Mouse (Mus musculus): Measurements from ENCODE around the gene Fam196b.

The Fam196b gene

DNA sequence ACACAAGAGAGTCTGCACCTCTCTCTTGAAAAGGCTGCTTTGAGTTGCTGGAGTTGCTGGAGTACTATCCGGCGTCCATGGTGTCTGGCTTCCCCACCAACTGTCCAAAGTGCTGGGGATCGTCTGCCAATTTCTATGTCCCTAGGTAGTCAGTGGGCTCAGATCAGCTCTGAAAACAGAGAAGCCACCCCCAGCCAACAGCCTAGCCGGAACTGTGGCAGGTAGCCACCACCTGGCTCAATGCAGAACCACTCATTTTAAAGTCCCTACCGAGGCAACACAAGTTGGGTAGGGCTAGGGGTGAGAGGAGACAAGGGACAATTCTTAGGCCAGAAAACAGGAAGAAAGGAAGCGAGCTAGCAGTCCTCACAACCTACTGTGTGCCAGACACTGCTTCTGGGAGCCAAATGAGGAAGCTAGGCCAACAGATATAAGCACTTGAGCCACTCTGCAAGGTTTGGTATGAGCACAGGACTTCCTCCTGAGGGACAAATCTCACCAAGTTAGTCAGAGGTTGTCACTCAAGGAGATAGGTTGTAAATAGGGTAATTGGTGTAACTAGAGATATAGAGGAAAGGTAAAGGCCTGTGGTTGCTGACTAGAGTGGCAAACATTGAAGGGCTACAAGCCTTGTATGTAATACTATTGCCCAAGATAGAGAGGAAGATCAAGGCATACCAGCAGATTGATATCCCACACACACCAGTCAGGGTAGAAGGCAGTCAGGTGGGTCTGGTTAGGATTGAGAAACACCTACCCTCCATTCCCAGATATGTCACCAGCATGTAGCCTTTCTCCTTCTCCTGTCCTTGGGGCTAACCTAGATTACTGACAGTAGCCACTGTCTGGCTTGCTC is 74.9 kb downstream of the Fam196b start:
- in situ Hi-C loops (cut with MboI; ENCODE audit: low pct_unique_long_range_greater_than_20kb in 1 of 2, low sequenced_read_pairs in 2 of 2, unreplicated experiment in 1 of 2) = no loop called here

DNA sequence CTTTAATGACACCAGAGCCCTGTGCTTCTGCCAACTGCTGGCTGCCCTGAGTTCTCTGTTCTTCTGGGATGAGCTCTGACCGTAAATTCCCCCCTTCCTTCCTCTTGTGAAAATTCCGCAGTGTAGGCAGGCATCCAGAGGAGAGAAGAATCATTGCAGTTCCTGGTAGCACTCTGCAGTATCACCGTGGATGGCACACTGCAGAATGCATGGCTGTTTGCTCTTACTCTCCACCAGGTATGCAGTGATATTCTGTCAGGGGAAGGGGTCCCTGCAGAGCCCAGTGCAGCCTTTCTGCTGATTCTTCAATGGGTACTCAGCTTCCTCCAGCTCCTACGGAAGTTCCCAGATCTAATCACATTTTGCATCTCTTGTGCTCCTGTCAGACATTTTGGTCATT is 77.5 kb downstream of the Fam196b start:
- in situ Hi-C loops (cut with MboI; ENCODE audit: low pct_unique_long_range_greater_than_20kb in 1 of 2, low sequenced_read_pairs in 2 of 2, unreplicated experiment in 1 of 2) = no loop called here

DNA sequence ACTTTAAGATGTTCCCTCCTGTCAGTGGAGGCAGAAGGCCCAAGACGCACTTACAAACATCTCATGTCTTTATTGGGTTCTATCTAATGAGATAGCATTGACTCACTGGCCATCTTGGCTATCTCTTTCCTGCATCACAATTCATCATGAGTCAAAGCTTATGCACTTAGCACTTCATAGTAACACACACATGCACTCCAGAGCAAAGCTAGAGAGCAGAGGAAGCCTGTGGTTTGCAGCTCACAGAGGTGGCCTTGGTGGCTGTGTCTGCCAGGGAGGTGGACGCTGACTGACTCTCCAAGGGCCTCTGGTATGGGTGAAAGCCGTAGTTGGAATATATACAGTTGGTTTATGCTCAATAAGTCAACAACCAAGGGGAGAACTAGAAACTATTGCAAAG is 81.2 kb downstream of the Fam196b start:
- in situ Hi-C loops (cut with MboI; ENCODE audit: low pct_unique_long_range_greater_than_20kb in 1 of 2, low sequenced_read_pairs in 2 of 2, unreplicated experiment in 1 of 2) = no loop called here

DNA sequence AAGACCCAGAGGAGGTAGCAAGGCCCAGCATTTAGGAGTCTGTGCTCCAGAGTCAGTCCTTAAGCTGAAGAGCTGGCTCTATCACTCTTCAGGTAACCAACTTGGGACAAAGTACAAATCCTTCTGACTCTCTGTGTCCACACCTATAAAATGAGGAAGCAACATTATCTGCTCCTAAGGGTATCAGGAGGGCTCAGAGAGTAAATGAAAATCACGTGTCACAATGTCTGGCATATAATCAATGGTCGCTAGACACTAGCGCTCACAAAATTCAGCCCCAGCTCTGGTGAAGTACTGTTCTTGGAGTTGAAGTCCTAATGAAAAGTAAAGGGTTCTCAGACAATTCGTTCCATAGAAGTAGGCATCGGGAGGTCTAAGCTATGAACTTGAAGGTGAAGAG is 83.0 kb downstream of the Fam196b start:
- in situ Hi-C loops (cut with MboI; ENCODE audit: low pct_unique_long_range_greater_than_20kb in 1 of 2, low sequenced_read_pairs in 2 of 2, unreplicated experiment in 1 of 2) = no loop called here

DNA sequence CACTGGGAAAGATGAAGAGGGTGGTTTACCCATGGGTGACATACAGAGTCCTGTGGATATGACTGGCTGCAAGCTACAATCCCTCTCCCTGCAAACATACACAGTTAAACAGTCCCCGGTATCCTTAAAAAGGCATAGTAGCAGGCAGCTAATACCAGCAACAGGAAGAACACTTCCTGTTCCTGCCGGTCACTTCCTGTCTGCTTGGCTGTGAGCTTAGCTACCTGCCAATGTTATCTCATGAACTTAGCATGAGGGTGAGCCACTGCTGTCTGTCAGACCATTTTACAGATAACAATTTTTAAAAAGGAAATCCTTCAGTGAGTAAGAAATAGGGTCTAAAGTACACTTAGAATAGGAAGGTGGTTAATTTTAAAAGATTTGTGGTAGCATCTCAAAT is 83.9 kb downstream of the Fam196b start:
- in situ Hi-C loops (cut with MboI; ENCODE audit: low pct_unique_long_range_greater_than_20kb in 1 of 2, low sequenced_read_pairs in 2 of 2, unreplicated experiment in 1 of 2) = no loop called here

DNA sequence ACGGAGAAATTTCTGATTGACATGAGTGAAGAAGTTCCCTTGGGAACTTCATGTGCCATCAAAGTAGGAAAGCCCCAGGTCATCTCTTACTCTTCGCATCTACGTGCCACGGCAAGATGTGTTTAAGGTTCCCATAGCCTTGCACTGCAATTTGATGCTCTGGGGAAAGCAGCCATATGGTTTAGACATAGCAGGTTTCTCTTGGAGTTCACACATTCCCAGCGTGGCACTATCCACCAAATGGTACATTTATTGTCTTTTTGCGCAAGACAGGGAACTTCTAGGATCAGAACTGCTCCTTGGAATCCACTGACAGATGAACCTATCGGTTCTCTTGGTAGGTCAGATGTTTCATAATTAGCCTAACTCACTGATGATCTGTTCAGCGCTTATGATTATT is 86.7 kb downstream of the Fam196b start:
- in situ Hi-C loops (cut with MboI; ENCODE audit: low pct_unique_long_range_greater_than_20kb in 1 of 2, low sequenced_read_pairs in 2 of 2, unreplicated experiment in 1 of 2) = no loop called here

DNA sequence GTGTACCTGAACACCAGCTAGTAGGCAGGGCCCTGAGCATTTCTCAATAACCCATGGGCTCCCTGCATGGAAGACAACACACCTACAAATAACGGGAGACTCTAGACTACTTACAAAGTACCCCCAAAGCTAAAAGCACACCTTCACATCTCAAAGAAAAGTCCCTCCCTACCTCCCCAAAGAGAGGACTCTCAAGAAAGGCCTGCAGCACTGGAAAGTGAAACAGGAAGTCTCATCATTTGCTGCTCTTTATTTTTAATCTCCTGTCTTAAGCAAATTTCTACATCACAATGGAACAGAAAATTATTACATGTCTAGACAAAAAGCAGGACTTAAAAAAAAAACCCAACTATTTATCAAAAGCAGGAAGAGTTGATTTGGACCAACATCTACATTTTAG is 90.7 kb downstream of the Fam196b start:
- in situ Hi-C loops (cut with MboI; ENCODE audit: low pct_unique_long_range_greater_than_20kb in 1 of 2, low sequenced_read_pairs in 2 of 2, unreplicated experiment in 1 of 2) = no loop called here

DNA sequence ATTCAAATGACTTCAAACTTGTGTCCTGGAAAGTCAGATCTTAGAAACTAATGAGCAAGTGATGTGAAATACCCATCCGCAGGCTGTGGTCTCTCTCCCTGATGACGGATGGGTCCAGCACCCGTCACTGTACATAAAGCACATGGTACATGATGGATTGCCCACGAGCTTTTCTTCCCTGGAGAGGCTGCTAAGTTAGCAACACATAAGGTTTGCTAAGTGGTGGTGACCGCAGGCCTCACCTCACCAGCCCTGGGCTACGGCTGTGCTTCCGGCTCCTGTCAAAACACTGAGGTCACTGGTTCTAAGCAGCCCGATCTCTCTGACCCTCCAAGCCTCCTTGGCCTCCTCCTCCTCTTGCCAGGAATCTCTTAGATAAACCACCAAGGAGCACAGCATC is 91.7 kb downstream of the Fam196b start:
- in situ Hi-C loops (cut with MboI; ENCODE audit: low pct_unique_long_range_greater_than_20kb in 1 of 2, low sequenced_read_pairs in 2 of 2, unreplicated experiment in 1 of 2) = no loop called here

DNA sequence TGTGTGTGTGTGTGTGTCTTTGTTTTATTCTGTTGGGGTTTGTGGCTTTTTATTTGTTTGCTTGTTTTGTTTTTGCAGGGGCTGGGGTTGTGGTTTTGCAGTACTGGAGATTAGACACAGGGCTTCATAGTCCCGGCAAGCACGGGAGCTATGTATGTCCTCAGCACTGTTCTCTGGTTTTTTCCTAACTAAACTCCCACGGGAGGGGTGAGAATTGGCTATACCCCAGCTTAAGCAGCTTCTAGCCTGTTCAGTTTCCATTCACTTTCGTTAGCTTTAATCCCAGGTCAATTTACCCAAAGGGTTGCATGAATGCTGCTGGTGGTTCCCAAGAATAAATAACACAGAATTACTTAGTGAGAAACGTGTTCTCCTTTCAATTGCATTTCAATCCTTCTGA is 92.2 kb downstream of the Fam196b start:
- in situ Hi-C loops (cut with MboI; ENCODE audit: low pct_unique_long_range_greater_than_20kb in 1 of 2, low sequenced_read_pairs in 2 of 2, unreplicated experiment in 1 of 2) = no loop called here

DNA sequence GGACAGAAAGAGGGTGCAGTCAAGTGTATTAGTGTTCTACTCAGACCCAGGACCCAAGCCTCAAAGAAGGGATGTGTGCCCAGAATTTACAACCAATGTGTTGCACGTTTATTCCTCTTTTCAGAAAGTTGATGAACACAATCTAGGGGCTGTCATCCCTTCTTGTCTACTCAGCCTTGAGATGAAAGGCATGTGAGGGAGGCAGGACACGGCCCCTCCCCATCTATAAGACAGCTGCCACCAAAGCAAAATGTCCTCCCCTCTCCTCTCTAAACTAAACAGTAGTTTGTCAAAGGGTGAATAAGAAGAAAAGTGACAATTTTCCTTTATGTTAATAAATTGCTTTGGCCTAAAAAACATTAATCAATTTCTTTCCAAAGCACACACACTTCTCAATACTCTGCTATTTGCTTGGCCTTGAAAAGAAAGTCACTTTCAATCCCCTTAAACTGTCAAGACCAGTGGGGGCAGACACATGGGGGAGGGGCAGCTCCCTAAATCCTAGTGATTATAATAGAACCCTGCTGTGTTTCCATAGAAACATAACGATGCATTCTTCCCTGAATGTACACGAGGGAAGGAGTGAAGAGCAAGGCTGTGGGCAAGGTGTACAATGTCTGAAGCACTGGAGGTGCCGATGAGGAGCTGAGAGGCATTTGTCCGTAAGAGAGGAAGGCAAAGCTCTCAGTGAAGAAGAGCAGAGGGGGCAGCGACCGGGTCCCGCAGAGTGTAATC is 101.4 kb downstream of the Fam196b start:
- in situ Hi-C loops (cut with MboI; ENCODE audit: low pct_unique_long_range_greater_than_20kb in 1 of 2, low sequenced_read_pairs in 2 of 2, unreplicated experiment in 1 of 2) = no loop called here

DNA sequence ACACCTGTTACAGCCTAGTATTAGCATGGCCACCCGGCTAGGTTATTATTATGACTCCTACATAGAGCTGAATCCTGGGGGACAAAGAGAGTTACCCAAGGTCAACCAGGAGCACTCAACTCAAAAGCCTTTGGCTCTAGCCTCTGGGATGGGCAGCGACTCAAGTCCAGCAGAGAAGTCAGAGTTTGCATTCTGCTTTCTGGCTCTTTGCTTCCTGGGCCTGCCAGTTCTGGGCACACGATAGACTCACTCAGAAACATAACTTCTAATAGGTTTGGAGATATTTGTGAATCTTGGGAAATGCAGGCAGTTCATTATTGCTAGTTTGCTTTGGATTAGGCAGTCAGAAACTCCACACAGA is 102.0 kb downstream of the Fam196b start:
- in situ Hi-C loops (cut with MboI; ENCODE audit: low pct_unique_long_range_greater_than_20kb in 1 of 2, low sequenced_read_pairs in 2 of 2, unreplicated experiment in 1 of 2) = no loop called here

DNA sequence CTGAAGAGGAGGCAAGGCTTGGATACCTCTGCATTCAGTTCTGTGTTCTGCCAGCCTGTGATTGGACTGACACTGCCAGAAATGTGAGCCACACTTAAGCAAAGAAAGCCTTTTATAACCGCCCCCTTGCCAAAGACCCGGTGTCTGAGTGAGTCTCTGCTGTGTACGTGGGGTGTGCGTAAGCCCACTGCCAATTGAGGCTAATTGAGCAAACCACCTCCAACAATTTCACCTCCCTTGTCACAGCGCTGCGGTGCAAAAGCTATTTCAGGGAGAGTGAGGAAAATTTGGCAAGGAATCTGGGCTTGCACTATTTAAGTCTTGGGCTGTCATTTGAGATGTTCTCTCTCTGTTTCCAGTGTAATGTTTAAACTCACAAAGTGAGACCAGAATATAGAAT is 106.4 kb downstream of the Fam196b start:
- in situ Hi-C loops (cut with MboI; ENCODE audit: low pct_unique_long_range_greater_than_20kb in 1 of 2, low sequenced_read_pairs in 2 of 2, unreplicated experiment in 1 of 2) = no loop called here

DNA sequence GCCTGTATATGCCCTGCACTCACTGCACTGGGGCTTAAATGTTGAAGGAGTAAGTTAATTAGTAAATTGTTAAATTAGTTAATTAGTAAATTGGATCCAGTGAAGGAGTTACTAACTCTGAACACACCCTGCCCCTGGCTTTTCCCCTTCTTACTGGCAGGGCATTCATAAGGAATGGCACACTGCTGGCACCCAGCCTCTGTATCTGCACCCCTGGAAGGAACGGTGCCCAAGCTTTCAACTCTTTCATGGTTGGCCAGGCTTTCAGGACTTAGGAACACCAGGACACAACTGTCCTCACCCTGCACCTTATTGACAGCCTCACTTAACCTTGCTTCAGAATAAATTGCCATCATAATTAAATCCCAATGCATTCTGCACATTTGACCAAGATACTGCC is 109.9 kb downstream of the Fam196b start:
- in situ Hi-C loops (cut with MboI; ENCODE audit: low pct_unique_long_range_greater_than_20kb in 1 of 2, low sequenced_read_pairs in 2 of 2, unreplicated experiment in 1 of 2) = no loop called here

DNA sequence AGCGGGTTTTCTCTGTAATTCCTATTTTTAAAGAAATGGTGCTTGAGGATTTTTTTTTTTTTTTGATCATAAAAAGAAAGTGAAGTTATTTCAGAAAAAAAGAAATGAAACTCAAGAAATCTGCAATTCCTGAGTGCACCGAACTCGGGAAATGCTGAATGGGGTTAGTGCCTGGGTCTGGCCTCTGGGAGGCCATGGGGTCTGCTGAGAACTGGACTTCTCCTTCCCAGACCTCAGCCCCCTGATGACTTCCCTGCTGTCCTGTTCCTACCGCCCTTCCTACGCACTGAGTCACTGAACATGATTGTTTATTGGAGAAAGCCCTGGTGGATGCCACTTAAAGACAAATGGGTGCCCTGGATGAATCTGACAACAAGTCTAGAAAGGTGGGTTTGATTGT is 112.6 kb downstream of the Fam196b start:
- in situ Hi-C loops (cut with MboI; ENCODE audit: low pct_unique_long_range_greater_than_20kb in 1 of 2, low sequenced_read_pairs in 2 of 2, unreplicated experiment in 1 of 2) = no loop called here

DNA sequence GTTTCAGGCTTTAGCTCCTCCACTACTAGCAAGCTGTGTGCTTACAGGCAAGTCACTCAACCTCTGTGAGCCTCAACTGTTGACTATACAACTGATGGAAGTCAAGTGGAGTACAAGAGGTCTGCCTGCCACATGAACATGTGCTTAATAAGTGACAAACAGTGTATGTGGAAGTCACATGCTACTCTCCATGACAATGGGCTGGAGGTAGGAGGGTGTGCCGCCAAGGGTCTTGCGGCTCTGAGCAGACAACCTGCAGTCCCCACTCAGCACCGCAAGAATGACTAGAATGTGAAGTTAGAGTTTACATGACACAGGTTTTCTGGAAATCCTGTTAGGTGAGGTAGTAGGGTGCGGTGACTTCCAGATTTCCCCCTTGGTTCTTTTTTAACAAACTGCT is 116.3 kb downstream of the Fam196b start:
- in situ Hi-C loops (cut with MboI; ENCODE audit: low pct_unique_long_range_greater_than_20kb in 1 of 2, low sequenced_read_pairs in 2 of 2, unreplicated experiment in 1 of 2) = no loop called here

DNA sequence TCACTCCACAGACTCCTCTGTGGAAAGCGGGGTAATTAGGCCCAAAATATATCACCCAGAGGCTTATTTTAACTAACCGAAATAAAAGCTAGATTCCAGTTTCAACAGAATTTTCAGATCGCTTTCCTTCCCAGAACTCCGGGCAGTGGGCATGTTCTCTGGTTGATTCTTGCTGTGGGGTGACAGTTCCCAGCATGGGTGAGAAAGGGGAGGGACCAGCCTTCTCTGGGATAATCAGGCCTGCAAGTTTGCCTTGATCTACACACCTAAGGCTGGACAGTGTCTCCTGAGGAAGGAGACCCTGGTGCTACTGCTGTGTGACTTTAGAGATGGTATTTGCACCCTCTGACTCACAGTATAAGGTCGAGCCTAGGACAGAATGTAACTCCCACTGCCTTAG is 116.7 kb downstream of the Fam196b start:
- in situ Hi-C loops (cut with MboI; ENCODE audit: low pct_unique_long_range_greater_than_20kb in 1 of 2, low sequenced_read_pairs in 2 of 2, unreplicated experiment in 1 of 2) = no loop called here

DNA sequence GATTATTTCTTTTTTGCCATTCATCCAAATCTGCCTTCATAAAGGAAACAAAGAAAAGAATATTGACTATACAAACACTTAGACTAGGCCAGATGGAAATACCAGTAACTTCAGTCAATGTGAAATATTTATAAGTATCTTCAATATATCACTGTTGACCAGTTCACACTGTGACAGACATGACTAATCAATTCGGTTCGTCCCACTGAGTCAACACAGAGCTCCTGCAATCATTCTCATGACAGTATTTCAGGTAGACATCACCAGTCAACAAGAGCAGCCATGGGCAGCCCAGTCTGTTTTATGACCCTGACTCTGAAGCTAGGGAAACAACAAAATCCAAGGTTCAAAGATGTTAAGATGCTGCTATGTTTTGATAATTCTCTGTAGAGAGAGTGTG is 117.4 kb downstream of the Fam196b start:
- in situ Hi-C loops (cut with MboI; ENCODE audit: low pct_unique_long_range_greater_than_20kb in 1 of 2, low sequenced_read_pairs in 2 of 2, unreplicated experiment in 1 of 2) = no loop called here

DNA sequence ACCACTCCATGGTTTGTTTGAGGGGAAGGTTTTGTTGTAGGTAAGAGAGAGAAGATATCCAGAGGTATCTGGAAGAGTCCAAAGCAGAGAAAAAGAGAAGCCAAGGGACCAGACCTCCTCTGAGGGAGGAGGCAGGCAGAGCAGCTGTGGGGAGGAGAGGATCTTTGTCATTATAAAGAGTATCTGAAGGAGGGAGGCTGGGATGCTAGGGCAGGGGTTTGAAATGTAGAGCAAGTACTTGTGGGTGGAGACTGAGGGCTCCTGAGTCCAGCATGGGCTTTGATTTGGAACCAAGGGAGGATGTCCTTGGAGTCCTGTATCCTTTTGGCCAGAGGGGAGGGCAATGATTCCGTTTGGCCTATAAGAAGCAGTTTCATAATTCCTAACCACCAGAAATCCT is 122.8 kb downstream of the Fam196b start:
- in situ Hi-C loops (cut with MboI; ENCODE audit: low pct_unique_long_range_greater_than_20kb in 1 of 2, low sequenced_read_pairs in 2 of 2, unreplicated experiment in 1 of 2) = no loop called here

DNA sequence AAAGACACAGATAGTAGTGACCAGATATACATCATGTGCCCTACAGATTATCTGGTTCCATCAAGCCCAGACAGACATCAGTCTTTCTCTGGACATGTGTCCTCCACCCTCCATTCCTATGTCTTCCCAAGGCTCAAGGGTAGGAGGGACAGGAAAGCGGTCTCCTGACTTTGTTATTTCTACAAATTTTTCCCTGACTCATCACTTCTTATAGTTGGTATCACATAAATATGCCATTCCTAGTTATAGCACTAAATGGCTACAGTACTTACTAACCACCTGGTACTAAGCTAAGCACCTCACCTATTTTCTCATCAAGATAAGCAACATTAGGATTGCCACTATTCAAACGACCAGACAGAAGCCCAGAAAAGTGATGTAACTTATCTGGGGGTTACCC is 123.8 kb downstream of the Fam196b start:
- in situ Hi-C loops (cut with MboI; ENCODE audit: low pct_unique_long_range_greater_than_20kb in 1 of 2, low sequenced_read_pairs in 2 of 2, unreplicated experiment in 1 of 2) = no loop called here

DNA sequence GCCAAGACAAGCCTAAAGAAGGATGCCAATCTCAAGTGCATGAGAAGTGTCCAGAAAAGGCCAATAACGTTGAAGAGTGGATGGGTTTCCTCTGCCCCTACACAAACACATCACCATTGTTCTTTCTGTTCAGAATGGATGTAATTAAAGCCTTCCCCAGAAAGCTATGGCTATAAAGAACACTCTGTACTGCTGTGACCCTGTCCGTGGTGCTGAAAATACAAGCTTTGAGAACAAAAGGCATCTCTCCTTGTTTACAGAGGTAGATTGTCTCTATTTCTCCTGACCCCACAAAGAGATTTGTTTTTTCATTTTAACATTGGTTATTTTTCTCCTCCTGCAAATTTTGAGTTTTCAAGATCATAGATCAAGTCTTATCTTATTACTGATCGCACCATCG is 133.3 kb downstream of the Fam196b start:
- in situ Hi-C loops (cut with MboI; ENCODE audit: low pct_unique_long_range_greater_than_20kb in 1 of 2, low sequenced_read_pairs in 2 of 2, unreplicated experiment in 1 of 2) = no loop called here

Measured in mouse embryonic stem cell (cell line).